Comparison of ENCODE assay signal across 14 mouse cellular contexts in genomic region chr5:118480965-118481793, GRCm38 (mm10).
A peak's percentile ranks its signal among the peaks of the same experiment; 100 is the strongest.
DNase-seq lines count a peak whose midpoint lies in the region; ATAC-seq and TF ChIP-seq lines count a peak whose summit lies in the region.
"Had no signal": no experiment of that assay in that cellular context is flagged by ENCODE, and none has a peak within 500 bp of the region (broad histone marks: within the 10 kb centered on the region; RNA-seq: fewer than 3 reads in every experiment).

No protein-coding gene starts in this region.

- no peaks in the 10 kb centered on the region for H3K9me3 ChIP-seq in heart, embryonic 11.5 days (replicated peaks; ENCODE audit: control insufficient read depth, low read length)
- H3K9me3 ChIP-seq in MEL (replicated peaks; ENCODE audit: insufficient read depth, low read length): no peaks in the 10 kb centered on the region
- H3K9me3 ChIP-seq: lung, embryonic 15.5 days; megakaryocyte, embryonic 14.5 days had no signal

- no peaks in the 10 kb centered on the region for H3K79me2 ChIP-seq in heart, adult 2 months (replicated peaks; ENCODE audit: control insufficient read depth, insufficient read depth, low read length)
- H3K79me2 ChIP-seq in MEL (ENCODE audit: control insufficient read depth, insufficient read depth, low read length, poor library complexity): no peaks in the 10 kb centered on the region; the same call in 1 of the 2 replicates

- TF ChIP-seq CTCF in heart, adult 2 months (IDR thresholded peaks at IDR 0.05): no peak
- TF ChIP-seq CTCF in MEL (IDR thresholded peaks at IDR 0.05 in 2 of 3, conservative IDR thresholded peaks at IDR 0.05 in 1 of 3; ENCODE audit: control insufficient read depth in 1 of 3, insufficient read depth in 1 of 3, low read depth in 2 of 3, low read length in 3 of 3, poor library complexity in 1 of 3, severe bottlenecking in 1 of 3): no peak
- no peak for TF ChIP-seq CTCF in layer of hippocampus, adult 2 months (conservative IDR thresholded peaks at IDR 0.05)

- DNase-seq in heart, adult 2 months: no peak
- peak; percentile 77 for DNase-seq in MEL (ENCODE audit: low read depth, low spot score)
- DNase-seq in spleen, postnatal 10 days (ENCODE audit: low spot score in 2 of 2): peak; percentile 58 to 61
- DNase-seq in layer of hippocampus, adult 2 months (ENCODE audit: low spot score in 2 of 2): no peak
- DNase-seq in heart, postnatal 14 days: no peak
- DNase-seq: cerebellum, adult 2 months; heart, adult 11 months; kidney, postnatal 36 days; right cerebral cortex, postnatal 25 days had no signal

- TF ChIP-seq RAD21 in MEL (IDR thresholded peaks at IDR 0.05; ENCODE audit: low read depth, low read length): no peak

- TF ChIP-seq POLR2A in heart, adult 2 months (IDR thresholded peaks at IDR 0.05; ENCODE audit: insufficient read depth, low read depth, low read length): no peak
- peak in 1 of 2 experiments; percentile 51; a peak in 2 of 4 replicates for TF ChIP-seq POLR2A in MEL (IDR thresholded peaks at IDR 0.05; ENCODE audit: control insufficient read depth in 1 of 2, insufficient read depth in 1 of 2, low read depth in 1 of 2, low read length in 2 of 2, poor library complexity in 1 of 2)

- WGBS in heart, embryonic 11.5 days (ENCODE audit: insufficient replicate concordance): 59% methylated on average over 9 of the region's 10 CpGs
- WGBS in heart, adult 2 months: 83% methylated on average over 10 of the region's 10 CpGs

- H3K4me2 ChIP-seq in heart, embryonic 11.5 days: no peak overlapping the region
- H3K4me2 ChIP-seq: lung, embryonic 15.5 days had no signal

- H3K27ac ChIP-seq in heart, embryonic 11.5 days (ENCODE audit: low read depth, low read length): peak overlapping the region; percentile 42
- H3K27ac ChIP-seq in heart, adult 2 months: no peak overlapping the region
- peak overlapping the region; percentile 91 for H3K27ac ChIP-seq in MEL (ENCODE audit: control insufficient read depth, low read depth, low read length)
- no peak overlapping the region for H3K27ac ChIP-seq in layer of hippocampus, adult 2 months
- H3K27ac ChIP-seq: lung, embryonic 15.5 days had no signal

- no peaks in the 10 kb centered on the region for H3K27me3 ChIP-seq in heart, embryonic 11.5 days (ENCODE audit: control insufficient read depth, insufficient read depth, low read length)
- no peaks in the 10 kb centered on the region for H3K27me3 ChIP-seq in heart, adult 2 months (ENCODE audit: control insufficient read depth, insufficient read depth, low read length)
- no peaks in the 10 kb centered on the region for H3K27me3 ChIP-seq in MEL (ENCODE audit: control insufficient read depth in 1 of 2, insufficient read depth in 2 of 2, low read length in 2 of 2)
- H3K27me3 ChIP-seq: lung, embryonic 15.5 days; megakaryocyte, embryonic 14.5 days had no signal

- TF ChIP-seq EP300 in heart, adult 2 months (IDR thresholded peaks at IDR 0.05; ENCODE audit: insufficient read depth, low read depth, low read length): no peak
- TF ChIP-seq EP300 in MEL (IDR thresholded peaks at IDR 0.05; ENCODE audit: low read depth in 1 of 2, low read length in 2 of 2): peak in 1 of 2 experiments; percentile 13; a peak in 1 of 4 replicates

- H3K4me3 ChIP-seq in heart, embryonic 11.5 days (ENCODE audit: low read depth, low read length): no peak overlapping the region
- H3K4me3 ChIP-seq in heart, adult 2 months: no peak overlapping the region
- H3K4me3 ChIP-seq in MEL (ENCODE audit: control insufficient read depth in 1 of 2, insufficient read depth in 1 of 2, low read depth in 2 of 2, low read length in 2 of 2): peak overlapping the region; percentile 2 to 21; a peak in 3 of 4 replicates
- no peak overlapping the region for H3K4me3 ChIP-seq in layer of hippocampus, adult 2 months
- H3K4me3 ChIP-seq: lung, embryonic 15.5 days; megakaryocyte, embryonic 14.5 days had no signal

- H3K9ac ChIP-seq in heart, embryonic 11.5 days (ENCODE audit: low read depth, low read length): no peak overlapping the region
- H3K9ac ChIP-seq in heart, adult 2 months (ENCODE audit: low read depth, low read length): no peak overlapping the region
- peak overlapping the region; percentile 43 for H3K9ac ChIP-seq in MEL (ENCODE audit: control insufficient read depth, low read depth, low read length, poor library complexity, severe bottlenecking)
- H3K9ac ChIP-seq: lung, embryonic 15.5 days had no signal

- H3K36me3 ChIP-seq in heart, embryonic 11.5 days (ENCODE audit: control insufficient read depth, insufficient read depth, low read length): no peaks in the 10 kb centered on the region
- no peaks in the 10 kb centered on the region for H3K36me3 ChIP-seq in heart, adult 2 months (ENCODE audit: control insufficient read depth, insufficient read depth, low read length)
- H3K36me3 ChIP-seq in MEL (ENCODE audit: control insufficient read depth in 1 of 2, insufficient read depth in 2 of 2, low read length in 2 of 2): peaks cover 0 to 56% of the 10 kb centered on the region in 2 experiments; a peak in 2 of 4 replicates
- H3K36me3 ChIP-seq: lung, embryonic 15.5 days had no signal

- intact Hi-C loops in heart, adult 2 months (cut with DNase I): no loop called here
- intact Hi-C loops in heart, postnatal 14 days (cut with DNase I): no loop called here

- 0 out of 2 replicates have a peak, but pooled peaks have one; percentile 32 for ATAC-seq in heart, embryonic 11.5 days (replicated peaks; ENCODE audit: insufficient number of reproducible peaks, low FRiP score, low TSS enrichment)
- ATAC-seq in erythroid progenitor cell, adult 5-6 weeks (replicated peaks; ENCODE audit: low FRiP score, poor library complexity, severe bottlenecking): peak; percentile 31
- ATAC-seq in megakaryocyte-erythroid progenitor cell, adult 5-6 weeks (replicated peaks; ENCODE audit: low FRiP score, low TSS enrichment, poor library complexity, severe bottlenecking): no peak

- H3K4me1 ChIP-seq in heart, embryonic 11.5 days (ENCODE audit: control insufficient read depth, insufficient read depth, low read length): peaks cover 37% of the 10 kb centered on the region
- peaks cover 12% of the 10 kb centered on the region for H3K4me1 ChIP-seq in heart, adult 2 months (ENCODE audit: control insufficient read depth, insufficient read depth, low read length)
- peaks cover 24 to 73% of the 10 kb centered on the region in 2 experiments for H3K4me1 ChIP-seq in MEL (ENCODE audit: control insufficient read depth in 1 of 2, insufficient read depth in 2 of 2, low read length in 2 of 2)

TF ChIP-seq in MEL, 35 proteins besides CTCF, POLR2A, EP300 and RAD21 (continues in another document):
- TF ChIP-seq JUND (IDR thresholded peaks at IDR 0.05; ENCODE audit: low read depth, low read length): no peak
- no peak for TF ChIP-seq ELF1 (IDR thresholded peaks at IDR 0.05; ENCODE audit: low read depth, low read length)
- TF ChIP-seq TBP (IDR thresholded peaks at IDR 0.05; ENCODE audit: low read depth, low read length): 0 out of 2 replicates have a peak, but pooled peaks have one; percentile 20
- TF ChIP-seq MAX (IDR thresholded peaks at IDR 0.05; ENCODE audit: low read length): peak; percentile 74
- no peak for TF ChIP-seq ZKSCAN1 (IDR thresholded peaks at IDR 0.05; ENCODE audit: low read depth, low read length)
- no peak for TF ChIP-seq TAL1 (IDR thresholded peaks at IDR 0.05; ENCODE audit: low read length)
- TF ChIP-seq ZNF384 (IDR thresholded peaks at IDR 0.05; ENCODE audit: low read depth, low read length): no peak
- no peak for TF ChIP-seq ZMIZ1 (IDR thresholded peaks at IDR 0.05; ENCODE audit: low read depth, low read length)
- no peak for TF ChIP-seq MAZ (IDR thresholded peaks at IDR 0.05; ENCODE audit: low read depth, low read length)
- no peak for TF ChIP-seq ZC3H11A (IDR thresholded peaks at IDR 0.05; ENCODE audit: low read depth, low read length)
- TF ChIP-seq SMC3 (IDR thresholded peaks at IDR 0.05; ENCODE audit: low read depth, low read length): no peak
- no peak for TF ChIP-seq ETS1 (IDR thresholded peaks at IDR 0.05; ENCODE audit: low read depth, low read length)
- TF ChIP-seq USF1 (IDR thresholded peaks at IDR 0.05; ENCODE audit: low read depth, low read length): peak; percentile 50; the same call in 1 of the 2 replicates
- no peak for TF ChIP-seq SIN3A (IDR thresholded peaks at IDR 0.05; ENCODE audit: low read length)
- no peak for TF ChIP-seq NRF1 (IDR thresholded peaks at IDR 0.05; ENCODE audit: insufficient read depth, low read depth, low read length, poor library complexity, severe bottlenecking)
- TF ChIP-seq UBTF (IDR thresholded peaks at IDR 0.05; ENCODE audit: borderline replicate concordance, insufficient read depth, low read depth, low read length): no peak
- no peak for TF ChIP-seq USF2 (IDR thresholded peaks at IDR 0.05; ENCODE audit: borderline replicate concordance in 1 of 2, insufficient read depth in 1 of 2, low read depth in 1 of 2, low read length in 2 of 2)
- TF ChIP-seq MYB (IDR thresholded peaks at IDR 0.05; ENCODE audit: low read depth, low read length): no peak
- peak; percentile 84 for TF ChIP-seq MYC (IDR thresholded peaks at IDR 0.05; ENCODE audit: low read depth, low read length)
- TF ChIP-seq GATA1 (IDR thresholded peaks at IDR 0.05; ENCODE audit: low read depth, low read length): 0 out of 2 replicates have a peak, but pooled peaks have one; percentile 9
- TF ChIP-seq HCFC1 (IDR thresholded peaks at IDR 0.05; ENCODE audit: low read depth, low read length): no peak
- no peak for TF ChIP-seq POLR2AphosphoS5 (IDR thresholded peaks at IDR 0.05; ENCODE audit: borderline replicate concordance, low read depth, low read length)
- no peak for TF ChIP-seq E2F4 (IDR thresholded peaks at IDR 0.05; ENCODE audit: borderline replicate concordance, low read depth, low read length)
- peak; percentile 51 for TF ChIP-seq MXI1 (IDR thresholded peaks at IDR 0.05; ENCODE audit: low read depth, low read length)
- no peak for TF ChIP-seq TCF12 (IDR thresholded peaks at IDR 0.05; ENCODE audit: low read depth, low read length)
- no peak for TF ChIP-seq KAT2A (conservative IDR thresholded peaks at IDR 0.05; ENCODE audit: low read depth, low read length)
- TF ChIP-seq CHD2 (IDR thresholded peaks at IDR 0.05; ENCODE audit: low read length): no peak
- TF ChIP-seq BHLHE40 (IDR thresholded peaks at IDR 0.05; ENCODE audit: borderline replicate concordance, low read depth, low read length): peak; percentile 38; the same call in 1 of the 2 replicates
- TF ChIP-seq POLR2AphosphoS2 (IDR thresholded peaks at IDR 0.05; ENCODE audit: low read length): no peak
- TF ChIP-seq NELFE (IDR thresholded peaks at IDR 0.05; ENCODE audit: low read depth, low read length): no peak; the same call in 1 of the 2 replicates
- TF ChIP-seq GABPA (IDR thresholded peaks at IDR 0.05; ENCODE audit: low read depth, low read length): no peak
- no peak for TF ChIP-seq RCOR1 (IDR thresholded peaks at IDR 0.05; ENCODE audit: low read depth, low read length)
- TF ChIP-seq MEF2A (IDR thresholded peaks at IDR 0.05; ENCODE audit: extremely low read depth, insufficient replicate concordance, low read depth, low read length, poor library complexity, severe bottlenecking): no peak

Comparison
In these comparisons a context has a peak if more than half of its experiments do, and no peak if none do; other contexts are left out.
1. H3K27ac ChIP-seq: peak in heart, embryonic 11.5 days (single experiment) and MEL (single experiment); none in heart, adult 2 months (single experiment) and layer of hippocampus, adult 2 months (single experiment).
2. H3K4me3 ChIP-seq: peak in MEL (2 of 2); none in heart, embryonic 11.5 days (single experiment), heart, adult 2 months (single experiment) and layer of hippocampus, adult 2 months (single experiment).
3. DNase-seq: peak in MEL (single experiment) and spleen, postnatal 10 days (2 of 2); none in heart, adult 2 months (0 of 2), layer of hippocampus, adult 2 months (0 of 2) and heart, postnatal 14 days (0 of 2).